Mouse (Mus musculus) T-helper 2 cell (primary cell): Measurements from ENCODE around the gene Zfyve19.

Experiments
- in situ Hi-C: fragments of 300-600 bp; cut with MboI, MseI; formaldehyde crosslinking; loops from one replicate; pipeline ENCODE4 v1.15.1; 2025; ENCODE audit warnings: high pct_unique_total_duplicates

Zfyve19 gene

GRCm38 (mm10) chr2:119196316-119197108 is 11.9 kb upstream of the Zfyve19 start:
- in situ Hi-C loops: no loop called here

GRCm38 (mm10) chr2:119197493-119197892 is 10.9 kb upstream of the Zfyve19 start:
- in situ Hi-C loops: no loop called here

GRCm38 (mm10) chr2:119198049-119198448 is 10.4 kb upstream of the Zfyve19 start:
- in situ Hi-C loops: no loop called here

- in situ Hi-C loops: no loop called here
Measured at GRCm38 (mm10) chr2:119198934-119199333, 9.5 kb upstream of the Zfyve19 start.

GRCm38 (mm10) chr2:119202914-119203453 is 5.4 kb upstream of the Zfyve19 start:
- in situ Hi-C loops: no loop called here

- in situ Hi-C loops: no loop called here
Measured at GRCm38 (mm10) chr2:119203871-119204460, 4.5 kb upstream of the Zfyve19 start.

- in situ Hi-C loops: loop anchor here (5.0 kb wide), 1 partner anchor 79 kb away; the partner anchor contains the start of gene Vps18
Measured at GRCm38 (mm10) chr2:119207961-119208343, 465 bp upstream of the Zfyve19 start.

GRCm38 (mm10) chr2:119209176-119209507 is 725 bp downstream of the Zfyve19 start:
- in situ Hi-C loops: loop anchor here (5.0 kb wide), 1 partner anchor 78 kb away; the partner anchor contains the start of gene Vps18

- in situ Hi-C loops: loop anchor here (5.0 kb wide), 1 partner anchor 817 kb away; no protein-coding TSS in a partner anchor
Measured at GRCm38 (mm10) chr2:119229775-119230704, 21.6 kb downstream of the Zfyve19 start, which contains the start of gene Ppp1r14d. Gene Ppp1r14d (minus strand): TSS chr2:119229906.

- in situ Hi-C loops: no loop called here
Measured at GRCm38 (mm10) chr2:119236682-119237209, 28.3 kb downstream of the Zfyve19 start.

- in situ Hi-C loops: no loop called here
Measured at GRCm38 (mm10) chr2:119237210-119237870, 28.9 kb downstream of the Zfyve19 start, which contains the start of gene Spint1. Gene Spint1 (plus strand): TSS chr2:119237362.

- in situ Hi-C loops: no loop called here
Measured at GRCm38 (mm10) chr2:119237871-119238220, 29.4 kb downstream of the Zfyve19 start.

GRCm38 (mm10) chr2:119238671-119239070 is 30.3 kb downstream of the Zfyve19 start:
- in situ Hi-C loops: no loop called here

- in situ Hi-C loops: no loop called here
Measured at GRCm38 (mm10) chr2:119240075-119240818, 31.8 kb downstream of the Zfyve19 start.

- in situ Hi-C loops: no loop called here
Measured at GRCm38 (mm10) chr2:119240819-119241186, 32.4 kb downstream of the Zfyve19 start.

- in situ Hi-C loops: no loop called here
Measured at GRCm38 (mm10) chr2:119242548-119242947, 34.1 kb downstream of the Zfyve19 start.

GRCm38 (mm10) chr2:119245246-119245645 is 36.8 kb downstream of the Zfyve19 start:
- in situ Hi-C loops: loop anchor here (5.0 kb wide), 1 partner anchor 42 kb away; the partner anchor contains the start of gene Vps18

- in situ Hi-C loops: loop anchor here (5.0 kb wide), 1 partner anchor 39 kb away; the partner anchor contains the start of gene Vps18
Measured at GRCm38 (mm10) chr2:119247904-119248303, 39.5 kb downstream of the Zfyve19 start.

- in situ Hi-C loops: loop anchor here (5.0 kb wide), 1 partner anchor 38 kb away; the partner anchor contains the start of gene Vps18
Measured at GRCm38 (mm10) chr2:119249592-119250061, 41.2 kb downstream of the Zfyve19 start.

GRCm38 (mm10) chr2:119250377-119250776 is 42.0 kb downstream of the Zfyve19 start:
- in situ Hi-C loops: no loop called here
